Mouse (Mus musculus) naive thymus-derived CD4-positive, alpha-beta T cell, adult 2 months (primary cell): ENCODE measurements around the gene Olfr444.

ENCODE experiments used
- DNase-seq: peaks from one replicate; pipeline ENCODE4 v3.0.0-alpha.2; 2011; ENCODE audit warnings: low read depth

Gene Olfr444

DNA sequence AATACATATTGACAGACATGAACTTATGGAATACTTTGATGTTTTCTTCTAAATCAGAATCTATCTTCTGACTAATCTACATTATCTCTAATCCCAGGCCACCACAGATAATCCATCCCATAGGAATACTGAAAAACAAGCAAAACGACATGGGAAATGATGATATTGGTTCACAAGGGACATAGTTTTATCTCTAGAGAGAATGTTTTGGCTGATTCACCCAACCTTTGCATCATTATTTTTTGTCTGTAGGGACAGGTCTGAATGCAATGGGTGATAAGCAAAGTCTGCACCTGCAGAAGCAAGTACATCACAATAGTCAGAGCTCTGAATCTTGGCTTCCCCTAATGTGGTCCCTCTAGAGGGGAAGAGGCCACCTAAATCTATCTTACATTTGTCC is at the start of gene Olfr444:
Gene Olfr444, plus strand, starts transcription at position 301 of the 400 bp plus-strand sequence.
- DNase-seq: no peak

- no peak for DNase-seq
Observed at GRCm38 (mm10) chr6:42900345-42900744, 48.5 kb upstream of the Olfr444 start.

GRCm38 (mm10) chr6:42908578-42908977 is 40.3 kb upstream of the Olfr444 start, which contains the start of gene Olfr447:
Gene Olfr447 (plus strand): TSS chr6:42908878.
- no peak for DNase-seq

GRCm38 (mm10) chr6:42921077-42921476 is 27.8 kb upstream of the Olfr444 start, which contains the start of gene Olfr446:
Gene Olfr446 (plus strand): TSS chr6:42921377.
- no peak for DNase-seq

GRCm38 (mm10) chr6:42980377-42980776 is 31.5 kb downstream of the Olfr444 start:
- no peak for DNase-seq
